Mouse (Mus musculus): ENCODE data around the gene Akap12.

Gene Akap12

DNA sequence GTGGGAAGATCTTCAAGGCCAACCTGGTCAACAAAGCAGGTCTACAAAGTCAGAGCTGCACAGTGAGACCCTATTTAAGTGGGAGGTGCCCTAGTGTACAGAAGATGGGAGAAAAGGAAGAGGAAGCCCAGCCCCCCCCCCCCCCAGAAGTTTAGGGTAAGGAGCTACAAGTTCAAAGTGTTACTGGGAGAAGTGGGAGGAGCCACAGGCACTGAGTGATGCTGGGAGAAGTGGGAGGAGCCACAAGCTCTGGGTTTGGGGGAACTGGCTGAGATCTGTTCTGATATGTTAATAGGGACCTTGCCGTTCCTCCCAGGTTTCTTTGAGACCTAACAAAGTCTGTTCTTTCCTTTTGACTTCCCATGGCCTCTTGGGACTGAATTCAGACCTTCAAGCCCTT, 18.6 kb downstream of the Akap12 start:
- no peak for DNase-seq (ENCODE audit: low spot score in 2 of 2)

- DNase-seq (ENCODE audit: low spot score in 2 of 2) = peak in 1 of 2 experiments; percentile 15
Observed at GRCm38 (mm10) chr10:4285752-4286151, 19.6 kb downstream of the Akap12 start.

GRCm38 (mm10) chr10:4289171-4289570, 23.0 kb downstream of the Akap12 start:
- no peak for DNase-seq (ENCODE audit: low spot score in 2 of 2)

GRCm38 (mm10) chr10:4289636-4290035, 23.5 kb downstream of the Akap12 start:
- DNase-seq (ENCODE audit: low spot score in 2 of 2) = no peak

DNA sequence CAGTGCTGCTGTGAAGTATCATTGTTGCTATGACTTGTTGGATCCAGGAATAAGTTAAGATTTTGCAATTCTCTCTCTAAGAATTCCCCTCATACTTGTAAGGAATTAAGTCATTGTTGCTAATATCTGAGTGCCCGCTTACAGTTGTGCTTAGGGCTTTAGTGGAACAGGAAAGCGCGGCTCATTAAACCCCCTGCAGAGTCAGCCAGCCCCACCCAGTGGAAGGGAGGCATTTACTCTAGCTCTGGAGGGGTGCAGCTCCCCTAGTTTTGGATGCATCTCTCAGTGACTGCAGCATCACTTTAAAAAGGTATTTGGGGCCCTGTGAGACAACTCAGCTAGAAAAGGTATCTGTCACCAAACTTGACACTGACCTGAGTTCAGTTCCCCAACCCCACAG, 24.0 kb downstream of the Akap12 start:
- DNase-seq (ENCODE audit: low spot score in 2 of 2) = no peak

GRCm38 (mm10) chr10:4290561-4290960, 24.4 kb downstream of the Akap12 start:
- no peak for DNase-seq (ENCODE audit: low spot score in 2 of 2)

GRCm38 (mm10) chr10:4293418-4293817, 27.2 kb downstream of the Akap12 start:
- DNase-seq (ENCODE audit: low spot score in 2 of 2) = peak in 1 of 2 experiments; percentile 21

GRCm38 (mm10) chr10:4303558-4303957, 37.4 kb downstream of the Akap12 start:
- DNase-seq (ENCODE audit: low spot score in 2 of 2) = no peak

- DNase-seq (ENCODE audit: low spot score in 2 of 2) = no peak
Observed at GRCm38 (mm10) chr10:4323885-4324284, 57.7 kb downstream of the Akap12 start.

DNA sequence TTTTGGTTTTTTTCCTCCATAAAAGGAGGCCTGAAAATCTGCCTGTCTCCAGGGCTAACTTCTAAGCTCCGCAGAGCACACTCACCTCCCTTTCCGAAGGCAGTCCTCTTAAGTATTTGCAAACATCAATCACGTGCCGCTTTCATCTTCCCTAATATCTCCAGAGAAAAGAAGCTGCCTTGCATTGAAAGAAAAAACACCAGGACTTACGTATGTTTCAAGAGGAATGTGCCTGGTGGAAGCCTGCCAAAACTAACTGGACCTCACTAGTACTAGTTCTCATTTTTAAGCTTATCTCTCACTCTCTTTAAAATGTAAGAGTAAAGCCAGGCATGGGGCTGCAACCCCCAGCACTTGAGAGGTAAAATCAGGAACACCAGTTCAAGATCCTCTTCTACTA, 59.4 kb downstream of the Akap12 start:
- DNase-seq (ENCODE audit: low spot score in 2 of 2) = no peak

- DNase-seq (ENCODE audit: low spot score in 2 of 2) = no peak
Observed at GRCm38 (mm10) chr10:4327716-4328115, 61.5 kb downstream of the Akap12 start.

DNA sequence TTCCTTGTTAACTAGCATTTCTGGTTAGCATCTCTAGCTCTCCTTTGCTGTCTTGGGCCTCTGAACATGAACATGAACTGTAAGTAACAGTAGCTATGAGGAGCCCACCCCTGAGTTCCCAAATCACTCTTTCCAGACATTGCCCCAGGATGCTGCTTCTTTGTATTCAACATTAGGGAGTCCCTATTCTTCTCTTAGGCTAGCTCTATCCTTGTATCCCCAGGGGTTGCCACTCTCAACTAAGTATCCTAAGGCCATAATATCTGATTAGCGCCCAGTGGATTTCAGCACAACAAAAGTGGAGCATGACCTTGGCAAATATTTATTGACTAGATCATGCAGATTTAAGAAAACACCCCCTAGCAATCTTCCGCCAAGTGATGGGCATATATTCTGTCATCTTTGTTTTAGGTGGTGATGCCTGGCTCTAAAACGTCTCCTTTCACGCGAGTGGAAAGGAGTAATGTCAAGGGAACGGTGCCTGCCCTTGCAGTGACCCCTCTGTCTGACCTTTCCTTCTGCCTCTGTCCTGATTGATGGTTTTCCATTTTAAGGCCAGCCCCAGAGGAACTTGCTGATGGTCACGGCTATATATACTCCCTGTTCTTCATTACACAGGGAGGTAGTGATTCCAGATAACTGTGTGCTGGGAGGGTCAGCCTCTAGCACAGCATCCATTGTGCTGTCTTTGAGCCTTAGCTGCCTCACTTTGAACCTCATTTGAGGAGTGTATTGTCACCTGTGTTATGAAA, 66.2 kb downstream of the Akap12 start:
- no peak for DNase-seq (ENCODE audit: low spot score in 2 of 2)

- peak; percentile 57 to 62 for DNase-seq (ENCODE audit: low spot score in 2 of 2)
Observed at GRCm38 (mm10) chr10:4333319-4333718, 67.1 kb downstream of the Akap12 start.

GRCm38 (mm10) chr10:4334039-4334683, 68.0 kb downstream of the Akap12 start:
- peak; percentile 90 to 91 for DNase-seq (ENCODE audit: low spot score in 2 of 2)

DNA sequence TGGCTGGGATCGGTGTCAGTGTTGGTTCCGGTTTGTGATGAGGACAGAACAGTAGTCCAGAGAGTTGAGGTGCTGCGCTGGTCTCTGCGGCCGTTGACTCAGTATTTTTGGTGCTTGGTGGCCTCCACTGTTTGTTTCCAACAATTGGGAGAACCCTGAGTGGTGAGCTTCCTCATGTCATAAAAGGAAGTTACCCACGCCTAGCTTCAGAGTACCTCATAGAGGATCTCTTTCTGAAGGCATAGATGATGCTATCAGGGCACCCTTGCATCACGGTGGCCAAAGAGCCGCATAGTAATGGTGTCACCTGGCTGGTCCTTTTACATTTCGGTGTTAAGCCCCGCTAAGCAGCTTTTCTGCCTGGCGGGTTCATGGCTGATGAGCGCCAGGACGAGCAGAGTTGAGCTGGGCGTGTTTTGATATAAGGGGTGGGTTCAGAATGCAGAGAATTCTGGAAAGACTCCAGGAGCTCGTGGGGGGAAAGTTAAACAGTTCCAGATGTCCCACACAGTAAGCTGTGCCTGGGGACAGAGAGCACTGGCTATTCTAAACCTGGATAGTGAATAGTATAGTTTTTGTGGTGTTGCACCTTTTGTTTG, 72.8 kb downstream of the Akap12 start:
- peak; percentile 47 to 65 for DNase-seq (ENCODE audit: low spot score in 2 of 2)

DNA sequence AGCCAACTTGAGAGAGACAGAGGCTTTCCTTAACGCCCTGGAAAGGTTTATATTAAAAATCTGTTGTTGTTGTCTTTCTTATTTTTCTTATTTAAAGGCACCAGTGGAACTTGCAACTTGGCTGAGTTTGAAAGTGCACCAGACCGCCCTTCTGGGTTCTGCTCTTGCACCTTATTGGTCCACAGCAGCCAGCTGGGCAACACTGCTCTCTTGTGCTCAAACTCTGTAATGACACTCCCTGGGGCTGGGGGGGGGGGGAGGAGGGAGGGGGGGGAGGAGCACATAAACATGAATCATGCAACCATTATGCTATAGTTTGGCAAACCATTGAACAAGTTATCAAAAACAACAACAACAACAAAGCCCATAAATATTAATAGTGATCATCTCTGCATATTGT, 75.2 kb downstream of the Akap12 start:
- DNase-seq (ENCODE audit: low spot score in 2 of 2) = peak; percentile 52 to 67

DNA sequence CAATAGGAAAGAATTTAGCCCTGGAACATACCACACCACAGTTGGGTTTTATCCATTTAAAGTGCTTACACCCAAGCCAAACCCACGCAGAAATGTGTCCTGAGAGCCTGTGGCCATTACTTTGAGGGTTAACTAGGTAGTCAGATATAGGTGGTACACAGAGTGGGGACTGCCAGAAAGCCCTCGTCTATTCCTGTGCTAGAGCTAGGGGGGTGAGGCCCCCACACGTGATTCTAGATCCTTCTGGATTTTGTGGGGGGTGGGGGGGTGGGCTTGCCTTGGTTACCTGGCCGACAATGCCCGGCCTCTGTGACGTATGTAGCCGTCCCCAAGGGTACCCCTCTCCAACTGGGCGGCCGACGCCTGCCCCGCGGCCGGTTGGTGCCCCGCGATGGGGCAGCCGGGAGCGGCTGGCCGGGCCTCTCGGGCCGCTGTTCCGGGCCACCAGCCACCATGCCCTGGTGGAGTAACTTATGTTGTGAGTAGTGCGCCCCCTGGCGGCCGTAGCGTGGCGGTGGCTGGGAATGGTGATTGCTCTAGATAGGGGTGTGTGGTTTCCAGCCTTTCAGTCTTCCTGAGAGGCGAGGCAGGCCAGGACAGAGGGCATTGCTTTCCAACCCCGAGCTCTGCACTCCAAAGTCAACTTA, 80.4 kb downstream of the Akap12 start:
- DNase-seq (ENCODE audit: low spot score in 2 of 2) = peak; percentile 88 to 92

- no peak for DNase-seq (ENCODE audit: low spot score in 2 of 2)
Observed at GRCm38 (mm10) chr10:4347136-4347492, 80.9 kb downstream of the Akap12 start.

DNA sequence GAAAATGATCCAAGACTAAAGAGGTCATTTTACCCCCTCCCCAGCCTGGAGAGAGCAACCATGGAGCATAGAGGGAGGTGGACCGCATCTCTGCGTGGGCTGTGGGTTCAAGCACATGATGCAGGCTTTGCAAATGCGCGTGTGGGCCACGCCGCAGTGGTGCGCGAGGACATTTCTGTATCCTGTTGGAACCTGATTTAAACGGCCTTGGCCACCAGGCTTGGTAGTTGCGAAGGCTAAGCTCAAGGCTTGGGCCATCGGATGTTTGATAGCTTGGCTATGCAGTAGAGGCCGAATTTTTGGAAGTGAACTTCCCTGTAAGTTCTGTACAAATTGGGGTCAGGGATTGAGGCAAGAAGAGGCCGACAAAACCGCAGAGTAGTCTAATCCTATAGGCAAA, 81.4 kb downstream of the Akap12 start:
- no peak for DNase-seq (ENCODE audit: low spot score in 2 of 2)

- DNase-seq (ENCODE audit: low spot score in 2 of 2) = no peak
Observed at GRCm38 (mm10) chr10:4354371-4355260, 88.4 kb downstream of the Akap12 start.

- DNase-seq (ENCODE audit: low spot score in 2 of 2) = no peak
Observed at GRCm38 (mm10) chr10:4355882-4356451, 89.8 kb downstream of the Akap12 start.
